Mouse (Mus musculus) stomach, postnatal 0 days (tissue): ENCODE results near the gene Olfr926. TPM values are rescaled to one million over a fixed set of nuclear protein-coding genes. Genes with fewer than 3 reads are reported as not detected.
"Not testable (repeated sequence)": the region's sequence is repeated elsewhere in the genome, so short reads cannot be mapped to it uniquely, and the experiment has no call there.

Source experiments
- ATAC-seq: fragments of 200-750 bp; cut with Nextera tagmentation; 2 replicates; pipeline ENCODE4 v1.8.0; 2017; ENCODE audit not compliant: low FRiP score, low TSS enrichment
- DNase-seq: peaks from one replicate; pipeline ENCODE4 v3.0.0-alpha.2; 2016; ENCODE audit warnings: low spot score
- H3K27ac ChIP-seq: fragments of 300-500 bp; sonication (generic); replicated peaks from 2 replicates; pipeline ENCODE4 v1.5.1; 2014; ENCODE audit warnings: mild to moderate bottlenecking, control low read depth
- H3K27me3 ChIP-seq: fragments of 300-500 bp; sonication (generic); 2 replicates; pipeline ENCODE4 v1.6.1; 2014; ENCODE audit warnings: low read length; ENCODE audit not compliant: control insufficient read depth, insufficient read depth
- H3K36me3 ChIP-seq: fragments of 300-500 bp; sonication (generic); 2 replicates; pipeline ENCODE4 v1.6.1; 2014; ENCODE audit warnings: low read length, mixed read lengths; ENCODE audit not compliant: control insufficient read depth, insufficient read depth
- H3K4me1 ChIP-seq: fragments of 300-500 bp; sonication (generic); replicated peaks from 2 replicates; pipeline ENCODE4 v1.6.1; 2014; ENCODE audit warnings: antibody characterized with exemption; ENCODE audit not compliant: control insufficient read depth, insufficient read depth
- H3K4me2 ChIP-seq: fragments of 300-500 bp; sonication (generic); replicated peaks from 2 replicates; pipeline ENCODE4 v1.6.1; 2014; ENCODE audit warnings: low read depth, mild to moderate bottlenecking, control low read depth, moderate library complexity
- H3K4me3 ChIP-seq: fragments of 300-500 bp; sonication (generic); 2 replicates; pipeline ENCODE4 v1.5.1; 2014; ENCODE audit warnings: low read depth, low read length, control low read depth
- H3K9ac ChIP-seq: fragments of 300-500 bp; sonication (generic); 2 replicates; pipeline ENCODE4 v1.6.1; 2014; ENCODE audit warnings: mild to moderate bottlenecking, low read length, control low read depth, mixed read lengths
- H3K9me3 ChIP-seq: fragments of 300-500 bp; sonication (generic); 2 replicates; pipeline ENCODE4 v1.6.1; 2016; ENCODE audit warnings: low read length; ENCODE audit not compliant: control insufficient read depth
- CTCF ChIP-seq: IDR thresholded peaks from 2 replicates; pipeline ENCODE4 v1.5.1; 2016; ENCODE audit warnings: antibody characterized with exemption, low read depth, mild to moderate bottlenecking, moderate library complexity
- EP300 ChIP-seq: optimal IDR thresholded peaks from 2 replicates; pipeline ENCODE3; 2016; ENCODE audit warnings: antibody characterized with exemption
- WGBS: fragments of 180-500 bp; shearing (Covaris S2); extraction: QIAGEN DNeasy Blood & Tissue Kit; methylation state at CpG from one replicate; pipeline ENCODE4 v1.1.7; 2014; 5-methylcytosine and 5-hydroxymethylcytosine counted together
- polyA plus RNA-seq: library from polyadenylated mRNA; unstranded; fragments of >200 nt; fragmentation: Nextera tagmentation; extraction: Ambion mirVana; gene quantifications from 2 replicates; pipeline ENCODE4 v1.2.1, GENCODE M21; 2015

Gene Olfr926
- polyA plus RNA-seq = not detected in 2 replicates

DNA sequence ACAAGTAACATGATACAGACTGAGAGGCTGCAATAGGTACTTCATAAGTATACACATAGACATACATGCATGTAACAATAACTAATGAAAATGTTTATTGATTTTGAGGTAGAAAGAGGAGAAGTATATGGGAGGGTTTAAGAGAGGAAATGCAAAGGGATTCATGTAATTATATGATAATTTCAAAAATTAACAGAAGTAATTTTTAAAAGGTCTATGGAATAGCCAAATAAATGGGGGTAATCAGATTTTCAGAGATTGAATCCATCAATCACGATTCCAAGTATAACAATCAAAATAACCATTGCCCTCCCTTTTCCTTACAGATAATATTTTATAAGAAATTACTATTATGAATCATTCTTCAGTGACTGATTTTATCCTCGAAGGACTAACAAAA is at the start of gene Olfr926:
Olfr926 (plus strand) TSS at position 301 of the 400 bp plus-strand sequence.
- 81% methylated on average over 2 of the region's 2 CpGs for WGBS
- no peak within 1 kb of the TSS for H3K4me2 ChIP-seq
- DNase-seq = no peak

DNA sequence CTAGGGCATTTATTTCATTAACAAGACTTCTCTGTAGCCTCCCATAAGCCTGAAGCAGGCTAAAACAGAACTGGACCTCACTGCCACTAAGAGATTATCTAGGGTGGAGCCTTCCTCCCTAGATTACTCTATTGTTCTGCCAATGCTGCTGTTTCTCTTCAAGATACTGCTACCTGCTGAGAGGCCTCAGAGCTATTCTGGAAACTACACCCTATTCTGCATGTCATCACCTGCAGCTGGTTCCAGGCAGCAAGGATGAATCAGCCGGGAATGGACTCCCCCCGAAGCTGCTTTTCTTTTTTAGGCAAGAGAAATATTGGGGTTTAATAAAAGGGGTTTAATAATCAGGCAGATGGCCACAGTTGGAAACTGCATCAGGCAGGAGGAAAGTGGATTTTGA is 43.9 kb upstream of the Olfr926 start:
- WGBS = 67% methylated on average over 2 of the region's 2 CpGs
- Histone ChIP-seq H3K4me2 (no peak overlapping the region), H3K4me3 (no peak overlapping the region), H3K36me3 (no peaks in the 10 kb centered on the region), H3K27me3 (no peaks in the 10 kb centered on the region), H3K9me3 (no peaks in the 10 kb centered on the region), H3K9ac (no peak overlapping the region), H3K4me1 (no peaks in the 10 kb centered on the region), H3K27ac (no peak overlapping the region)
- DNase-seq (no peak), ATAC-seq (no peak)
- TF ChIP-seq EP300 (no peak), CTCF (no peak)

More for the DNA sequence above, at the start of gene Olfr926:
- Histone ChIP-seq H3K27ac (no peak within 1 kb of the TSS), H3K9me3 (no peaks in the 10 kb centered on the region), H3K27me3 (no peaks in the 10 kb centered on the region), H3K9ac (no peak within 1 kb of the TSS), H3K36me3 (no peaks in the 10 kb centered on the region), H3K4me1 (no peaks in the 10 kb centered on the region), H3K4me3 (no peak within 1 kb of the TSS)
- no peak for ATAC-seq
- TF ChIP-seq EP300 (no peak), CTCF (no peak)

DNA sequence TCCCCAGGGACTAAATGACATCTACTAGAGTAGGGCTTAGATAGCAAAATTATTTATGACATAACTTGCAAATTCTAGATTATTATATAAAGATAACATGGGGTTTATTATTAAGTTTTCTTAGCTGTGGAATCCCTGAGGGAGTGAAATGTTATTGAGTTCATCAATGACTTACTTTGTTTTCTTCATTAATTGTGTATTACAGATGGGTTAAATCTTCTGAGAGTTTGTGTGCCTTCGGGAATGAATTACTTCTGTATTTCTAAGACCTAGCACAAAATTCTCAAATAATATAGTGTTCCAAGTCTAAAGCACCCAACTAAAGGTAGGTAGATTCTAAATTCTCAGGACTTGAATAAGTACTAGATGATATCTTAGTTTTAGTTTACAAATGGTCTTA is 32.8 kb upstream of the Olfr926 start, which contains the start of gene Olfr924:
Olfr924 (plus strand) TSS at position 301 of the 400 bp plus-strand sequence.
- Histone ChIP-seq H3K27me3 (no peaks in the 10 kb centered on the region), H3K36me3 (no peaks in the 10 kb centered on the region), H3K9ac (no peak within 1 kb of the TSS), H3K4me2 (no peak within 1 kb of the TSS), H3K4me3 (no peak within 1 kb of the TSS), H3K27ac (no peak within 1 kb of the TSS), H3K9me3 (no peaks in the 10 kb centered on the region), H3K4me1 (no peaks in the 10 kb centered on the region)
- no peak for TF ChIP-seq CTCF
- no peak for TF ChIP-seq EP300
- WGBS = 85% methylated on average over 1 of the region's 1 CpGs
- ATAC-seq (no peak), DNase-seq (no peak)

DNA sequence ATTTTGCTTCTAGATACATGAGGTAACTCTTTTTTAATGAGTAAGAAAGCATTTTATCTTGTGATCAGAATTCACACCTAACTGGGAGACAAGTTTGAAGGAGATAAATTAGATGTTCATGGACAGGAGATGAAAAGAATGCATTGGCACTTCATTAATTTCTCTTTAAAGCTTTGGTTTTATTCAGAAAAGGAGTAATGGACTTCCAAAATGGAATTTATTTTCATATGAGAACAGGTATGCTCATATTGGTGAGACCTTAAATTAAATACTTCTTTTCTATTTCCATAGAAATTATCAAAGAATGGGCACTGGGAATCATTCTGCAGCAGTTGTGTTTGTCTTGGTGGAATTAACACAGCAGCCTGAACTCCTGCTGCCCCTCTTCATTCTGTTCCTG is 22.2 kb upstream of the Olfr926 start, which contains the start of gene Olfr26:
Olfr26 (plus strand) TSS at position 301 of the 400 bp plus-strand sequence.
- no peak for DNase-seq
- ATAC-seq = no peak
- no peak within 1 kb of the TSS for H3K9ac ChIP-seq
- TF ChIP-seq EP300 = no peak
- no peak for TF ChIP-seq CTCF
- no peak within 1 kb of the TSS for H3K27ac ChIP-seq
- no peak within 1 kb of the TSS for H3K4me2 ChIP-seq
- H3K36me3 ChIP-seq = no peaks in the 10 kb centered on the region
- no peaks in the 10 kb centered on the region for H3K27me3 ChIP-seq
- H3K9me3 ChIP-seq = no peaks in the 10 kb centered on the region
- H3K4me3 ChIP-seq = no peak within 1 kb of the TSS
- no peaks in the 10 kb centered on the region for H3K4me1 ChIP-seq

DNA sequence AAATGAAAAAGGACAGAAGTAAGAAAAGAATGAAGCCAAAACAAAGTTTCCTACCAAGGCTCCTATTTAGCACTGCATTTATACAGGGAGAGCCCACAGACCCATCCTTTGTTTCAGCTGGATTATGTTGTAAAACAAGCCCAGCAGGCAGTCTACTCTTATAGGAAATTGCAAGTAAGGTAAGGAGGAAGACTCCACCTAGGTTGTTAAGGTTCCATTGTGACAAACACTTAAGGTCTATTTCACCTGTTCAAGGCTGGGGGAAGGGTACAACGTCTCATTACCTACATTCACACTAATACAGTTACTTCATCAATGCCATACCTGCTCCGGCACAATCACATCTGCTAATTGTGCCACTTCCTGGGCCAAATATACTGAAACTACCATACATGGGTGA is 2.0 kb upstream of the Olfr926 start:
- not testable (repeated sequence) for H3K27ac ChIP-seq, H3K9me3 ChIP-seq, ATAC-seq, H3K9ac ChIP-seq, H3K27me3 ChIP-seq, H3K4me3 ChIP-seq, H3K36me3 ChIP-seq, H3K4me2 ChIP-seq, H3K4me1 ChIP-seq, DNase-seq
- 50% methylated on average over 2 of the region's 2 CpGs for WGBS

Other genes with a start within 250 kb of the Olfr926 start
- gene Olfr916, start 217.3 kb upstream of the Olfr926 start, polyA plus RNA-seq = 0.02 TPM in 1 of 2 replicates, not detected in the other
- gene Olfr917, start 211.3 kb upstream of the Olfr926 start, polyA plus RNA-seq = not detected in 2 replicates
- not detected in 2 replicates for gene Olfr918, start 202.5 kb upstream of the Olfr926 start, polyA plus RNA-seq
- gene Olfr919, start 173.5 kb upstream of the Olfr926 start, polyA plus RNA-seq = not detected in 2 replicates
- gene Vwa5a, start 158.9 kb upstream of the Olfr926 start, polyA plus RNA-seq = 17.1 and 18.2 TPM in 2 replicates
- gene Olfr920, start 124.8 kb upstream of the Olfr926 start, polyA plus RNA-seq = 0.06 and 0.11 TPM in 2 replicates
- not detected in 2 replicates for gene Olfr921, start 104.1 kb upstream of the Olfr926 start, polyA plus RNA-seq
- not detected in 2 replicates for gene Olfr922, start 62.5 kb upstream of the Olfr926 start, polyA plus RNA-seq
- not detected in 2 replicates for gene Olfr923, start 50.6 kb upstream of the Olfr926 start, polyA plus RNA-seq
- not detected in 2 replicates for gene Olfr924, start 32.7 kb upstream of the Olfr926 start, polyA plus RNA-seq
- not detected in 2 replicates for gene Olfr26, start 22.1 kb upstream of the Olfr926 start, polyA plus RNA-seq
- not detected in 2 replicates for gene Olfr930, start 52.7 kb downstream of the Olfr926 start, polyA plus RNA-seq
- not detected in 2 replicates for gene Olfr933, start 95.2 kb downstream of the Olfr926 start, polyA plus RNA-seq
- gene Olfr934, start 111.2 kb downstream of the Olfr926 start, polyA plus RNA-seq = not detected in 2 replicates
- gene Olfr935, start 122.6 kb downstream of the Olfr926 start, polyA plus RNA-seq = not detected in 2 replicates
- gene Olfr146, start 146.3 kb downstream of the Olfr926 start, polyA plus RNA-seq = not detected in 2 replicates
- not detected in 2 replicates for gene Olfr937, start 187.8 kb downstream of the Olfr926 start, polyA plus RNA-seq
- not detected in 2 replicates for gene Olfr938, start 201.8 kb downstream of the Olfr926 start, polyA plus RNA-seq